Mouse (Mus musculus) layer of hippocampus, adult 2 months (tissue): ENCODE data around the gene Cdadc1. TPM values are rescaled to one million over a fixed set of nuclear protein-coding genes. Genes with fewer than 3 reads are reported as not detected.

Source experiments
- DNase-seq, 2 experiments: peaks; one replicate each; pipeline ENCODE4 v3.0.0; 2022; ENCODE audit warnings: low spot score in 2 of 2
- H3K27ac ChIP-seq: fragments of 200-600 bp; 2 replicates; pipeline ENCODE4 v1.8.1; 2022
- H3K4me3 ChIP-seq: fragments of 200-600 bp; 2 replicates; pipeline ENCODE4 v1.8.1; 2022; ENCODE audit warnings: mild to moderate bottlenecking
- CTCF ChIP-seq: fragments of 200-600 bp; conservative IDR thresholded peaks from 2 replicates; pipeline ENCODE4 v1.8.1; 2022; ENCODE audit warnings: antibody characterized with exemption, mild to moderate bottlenecking, moderate library complexity
- total RNA-seq, 2 experiments: library from RNA; stranded (reverse); gene quantifications; 2 replicates each; pipeline ENCODE4 v1.2.3; 2021

Cdadc1 gene
- total RNA-seq, 2 experiments from 2014 or later = 65.5 to 71.3 TPM

DNA sequence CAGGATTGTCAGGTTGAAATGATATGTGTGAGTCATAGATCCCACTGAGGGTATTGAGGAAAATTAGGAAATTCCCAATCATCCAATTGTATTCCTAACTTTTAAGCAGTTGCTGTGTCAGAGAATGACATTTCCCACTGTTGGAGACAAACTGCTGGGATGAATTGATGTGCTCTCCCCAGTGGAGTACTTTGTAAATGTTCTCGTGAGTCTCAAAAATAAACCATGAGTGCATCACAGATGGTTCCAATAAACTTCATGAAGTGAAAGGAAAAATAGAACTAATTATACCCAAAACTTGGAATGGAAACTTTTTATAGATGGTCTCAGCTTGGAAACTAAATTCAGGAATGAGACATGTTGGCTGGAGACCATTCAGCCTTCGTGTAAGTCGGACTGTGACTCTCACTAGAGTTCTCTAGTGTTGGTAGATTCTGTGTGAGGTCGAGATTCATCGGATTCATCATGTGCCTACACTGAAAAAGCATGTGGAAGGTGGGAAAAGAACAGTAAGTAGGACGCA lies 83.8 kb downstream of the Cdadc1 start:
- 0 out of 2 replicates have a peak, but pooled peaks have one; percentile 6 for TF ChIP-seq CTCF
- peak in 1 of 2 experiments; percentile 5 for DNase-seq

More for the DNA sequence above, 83.8 kb downstream of the Cdadc1 start:
- H3K4me3 ChIP-seq = no peak overlapping the region
- H3K27ac ChIP-seq = no peak overlapping the region

Other genes starting within 250 kb of the Cdadc1 start
- 1 to 10 TPM in 1 of 2 experiments, under 1 TPM in 1; 0.84 to 1.1 TPM for gene Phf11d, start 232.5 kb downstream of the Cdadc1 start, total RNA-seq
- under 1 TPM; 0.47 to 0.72 TPM for gene Phf11c, start 202.6 kb downstream of the Cdadc1 start, total RNA-seq
- 1 to 10 TPM; 4.9 to 5.3 TPM for gene Setdb2, start 157.1 kb downstream of the Cdadc1 start, total RNA-seq
- gene Cab39l, start 157.0 kb downstream of the Cdadc1 start, total RNA-seq = 10 to 100 TPM; 21.0 to 21.7 TPM
- gene Shisa2, start 27.3 kb upstream of the Cdadc1 start, total RNA-seq = 1 to 10 TPM; 3.3 to 3.4 TPM